Mouse (Mus musculus) left cerebral cortex, adult 6 months (tissue): ENCODE results near the gene Cbx3. TPM values are rescaled to one million over a fixed set of nuclear protein-coding genes. Genes with fewer than 3 reads are reported as not detected.

ENCODE experiments used
- long read RNA-seq, 2 experiments: library from polyadenylated mRNA; unstranded; transcript quantifications; one replicate each; pipeline ENCODE4 v2.0.0; 2019 to 2020
- polyA plus RNA-seq: library from polyadenylated mRNA; unstranded; fragments of <200 nt; fragmentation: Nextera tagmentation; gene quantifications from 2 replicates; pipeline ENCODE4 v1.2.3, GENCODE M21; 2021

The Cbx3 gene
- 281 and 590 TPM in 2 replicates for polyA plus RNA-seq
- long read RNA-seq, experiment 1, transcript Cbx3-201 (6 exons, 1,889 nt), result major isoform, 344 of 388 reads
- long read RNA-seq, experiment 1, partial matches to known transcripts, result 19 of 388 reads
- long read RNA-seq, experiment 1, other reads (novel, unspliced or antisense), result 19 of 388 reads
- long read RNA-seq, experiment 2, transcript Cbx3-201 (6 exons, 1,889 nt), result major isoform, 74 of 502 reads
- long read RNA-seq, experiment 2, partial matches to known transcripts, result 7 of 502 reads
- long read RNA-seq, experiment 2, other reads (novel, unspliced or antisense), result 420 of 502 reads

DNA sequence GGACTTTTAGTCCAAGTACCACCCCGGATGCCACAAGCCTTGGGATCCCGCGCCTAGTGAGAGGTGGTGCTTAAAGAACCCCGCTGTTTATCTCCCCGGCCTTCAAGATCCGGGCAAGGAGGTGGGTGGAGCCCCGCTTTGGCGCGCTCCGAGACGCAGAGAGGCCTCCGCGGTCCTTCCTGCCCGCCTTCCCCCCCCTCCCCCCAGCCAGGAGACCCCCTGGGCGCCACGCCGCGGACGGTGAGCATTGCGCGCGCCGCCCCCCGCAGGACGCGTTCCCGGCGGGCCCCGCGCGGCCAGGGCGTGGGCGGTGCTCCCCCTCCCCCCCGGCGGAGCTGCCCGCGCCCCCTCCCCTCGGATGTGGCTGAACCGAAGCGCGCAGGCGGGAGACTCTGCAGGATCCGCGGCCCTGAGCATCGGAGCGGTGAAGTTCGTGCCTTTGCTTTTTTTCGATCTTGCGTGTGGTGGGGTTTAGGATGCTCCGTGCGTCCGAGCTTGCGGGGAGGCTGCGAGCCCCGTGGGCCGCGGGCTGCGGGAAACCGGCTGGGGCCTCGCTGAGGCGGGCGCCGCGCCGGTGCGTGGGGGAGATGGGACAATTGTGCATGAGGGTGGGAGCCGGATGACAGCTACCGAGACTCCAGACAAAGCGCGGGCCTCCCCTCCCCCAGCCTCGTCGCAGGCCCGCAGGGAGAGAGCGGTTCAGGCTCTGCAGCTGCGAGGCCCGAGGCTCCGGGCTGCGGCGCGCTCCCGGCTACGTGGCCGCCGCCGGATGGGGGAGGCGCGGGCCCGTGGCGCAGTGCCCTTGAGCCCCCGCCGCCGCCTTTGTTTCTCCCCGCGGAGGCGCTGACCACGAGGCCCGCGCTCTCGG, at the start of gene Cbx3:
Cbx3 (plus strand) TSS at position 50 of the 868 bp plus-strand sequence.

DNA sequence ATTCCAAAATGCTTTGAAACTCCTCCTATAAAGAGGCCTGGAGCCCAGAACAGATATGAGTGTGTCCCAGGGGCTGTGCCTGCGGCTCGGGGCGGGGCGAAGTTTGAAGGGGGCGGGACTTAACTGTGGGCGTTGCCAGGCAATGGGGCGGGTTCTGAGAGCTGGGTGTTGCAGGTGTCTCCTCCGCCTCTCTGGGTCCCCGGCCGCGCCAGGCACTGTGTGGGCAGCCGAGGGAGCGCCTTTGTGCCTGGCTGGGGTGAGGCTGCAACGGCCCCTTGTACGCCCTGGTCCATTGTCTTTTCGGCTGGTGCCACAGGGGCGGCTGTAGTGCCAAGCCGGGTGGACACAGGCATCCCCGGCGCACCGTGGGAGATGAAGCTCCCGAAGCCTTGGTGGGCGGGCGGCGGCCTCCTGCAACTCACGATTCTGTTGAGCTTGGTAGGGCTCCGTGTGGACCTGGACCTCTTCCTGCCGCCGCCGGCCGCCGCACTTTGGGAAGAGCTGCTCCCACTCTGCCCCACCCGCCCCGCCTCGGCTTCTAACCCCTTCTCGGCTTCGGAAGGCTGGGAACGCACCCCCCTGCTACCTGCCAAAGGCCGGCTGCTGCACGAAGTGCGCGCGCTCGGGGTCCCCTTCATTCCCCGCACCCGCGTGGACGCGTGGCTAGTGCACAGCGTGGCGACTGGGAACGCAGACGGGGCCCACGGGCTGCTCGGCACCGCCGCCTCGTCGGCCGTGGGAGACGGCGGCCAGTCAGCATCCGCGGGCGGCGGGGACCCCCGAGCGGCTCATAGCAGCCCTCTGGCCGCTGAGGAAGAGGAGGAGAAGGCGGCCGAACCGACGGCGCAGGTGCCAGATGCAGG, 37.4 kb upstream of the Cbx3 start, which contains the start of gene Nfe2l3:
Nfe2l3 (plus strand) TSS at position 136 of the 863 bp plus-strand sequence.

DNA sequence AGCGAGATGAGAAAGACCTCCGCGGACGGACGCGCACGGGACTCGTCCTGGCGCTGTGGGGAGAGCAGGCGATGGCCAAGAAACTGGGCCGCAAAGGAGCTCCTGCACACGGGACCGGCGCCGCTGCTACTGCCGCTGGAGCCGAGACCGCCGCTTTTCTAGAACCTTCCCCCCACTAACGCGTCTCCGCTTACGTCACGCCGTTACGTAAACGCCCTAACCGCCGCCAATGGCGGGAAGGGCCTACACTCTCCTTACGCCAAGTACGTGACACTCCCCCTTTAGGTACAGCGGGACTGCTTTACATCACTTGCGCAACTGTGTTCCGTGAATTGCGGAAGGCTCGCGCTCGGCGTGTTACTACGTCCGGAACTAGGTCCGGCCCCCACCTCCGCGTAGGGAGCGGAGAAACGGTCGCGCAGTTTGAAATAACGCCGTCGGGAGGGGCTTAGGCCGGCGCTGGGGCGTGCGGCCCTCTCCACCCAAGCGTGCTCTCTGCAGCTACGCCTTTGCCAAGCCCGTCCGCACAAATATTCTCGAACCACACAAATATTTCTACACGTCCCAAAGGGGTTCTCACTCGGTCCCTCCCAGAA, 347 bp upstream of the Cbx3 start, which contains the start of gene Hnrnpa2b1:
Hnrnpa2b1 (minus strand) TSS at position 180 of the 596 bp plus-strand sequence.

DNA sequence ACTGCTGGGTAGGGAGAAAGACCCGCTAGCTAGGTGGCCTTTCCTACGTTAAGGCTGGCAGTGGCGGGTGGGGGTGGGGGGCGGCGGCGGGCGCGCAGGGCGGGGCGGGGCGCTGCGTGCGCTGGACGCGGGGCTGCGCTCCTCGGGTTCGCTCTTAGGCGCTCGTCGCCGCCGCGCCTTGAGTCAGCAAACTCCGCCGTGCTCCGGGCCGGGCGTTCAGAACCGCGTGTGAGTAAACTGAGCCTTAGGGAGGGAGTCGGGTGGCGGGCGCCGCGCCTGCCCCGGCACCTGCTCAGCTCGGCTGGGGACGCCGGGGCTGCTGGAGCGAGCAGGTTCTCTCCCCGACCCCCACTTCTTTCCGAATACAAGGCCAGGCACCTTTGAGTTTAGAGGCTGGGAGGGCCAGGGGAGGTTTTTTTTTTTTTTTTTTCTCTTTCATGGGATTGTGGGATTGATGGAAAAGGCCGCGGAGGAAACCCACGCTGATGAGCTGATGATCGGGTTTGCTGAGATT, 53.7 kb downstream of the Cbx3 start, which contains the start of gene Snx10:
Snx10 (plus strand) TSS at position 95 of the 514 bp plus-strand sequence.

Other genes with a start within 250 kb of the Cbx3 start
- gene Nfe2l3, start 37.7 kb upstream of the Cbx3 start, polyA plus RNA-seq, result 2.6 and 3.8 TPM in 2 replicates
- 118 and 194 TPM in 2 replicates for gene Hnrnpa2b1, start 466 bp upstream of the Cbx3 start, polyA plus RNA-seq
- gene Snx10, start 53.5 kb downstream of the Cbx3 start, polyA plus RNA-seq, result 150 and 188 TPM in 2 replicates